17 mouse cellular contexts compared by ENCODE assay signal in the genomic region with DNA sequence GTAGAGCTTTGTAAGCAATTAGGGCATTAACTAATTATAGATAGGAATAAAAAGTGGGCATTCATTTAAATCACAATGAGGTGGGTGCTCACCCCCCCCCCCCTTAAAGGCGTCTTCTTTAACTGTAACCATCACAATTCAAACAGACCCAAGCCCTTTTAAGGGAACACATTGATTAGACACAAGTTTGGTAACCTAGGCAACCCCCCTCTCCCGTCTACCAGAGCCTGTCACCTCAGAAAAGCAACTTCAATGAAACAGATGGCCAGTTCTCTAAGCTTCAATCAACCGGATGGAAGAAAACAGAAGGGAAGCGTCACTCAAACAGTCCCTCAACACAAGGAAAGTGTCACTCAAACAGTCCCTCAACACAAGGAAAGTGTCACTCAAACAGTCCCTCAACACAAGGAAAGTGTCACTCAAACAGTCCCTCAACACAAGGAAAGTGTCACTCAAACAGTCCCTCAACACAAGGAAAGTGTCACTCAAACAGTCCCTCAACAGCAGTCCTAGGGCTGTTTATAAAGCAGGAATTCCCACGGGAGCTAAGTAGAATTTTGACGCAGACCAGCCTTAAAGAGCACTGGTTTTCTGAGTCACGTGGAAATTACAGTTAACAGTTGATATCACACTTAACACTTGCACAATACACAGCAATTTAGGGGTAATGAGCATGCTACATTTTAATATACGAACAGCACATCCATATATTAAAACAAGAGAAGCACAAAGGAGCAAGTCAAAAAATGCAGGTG. TPM values are rescaled to one million over a fixed set of nuclear protein-coding genes. Genes with fewer than 3 reads are reported as not detected.
DNase-seq lines count a peak whose midpoint lies in the region; ATAC-seq and TF ChIP-seq lines count a peak whose summit lies in the region.
"Had no signal": no experiment of that assay in that cellular context is flagged by ENCODE, and none has a peak within 500 bp of the region (broad histone marks: within the 10 kb centered on the region; RNA-seq: fewer than 3 reads in every experiment).

No protein-coding gene starts in this region.

- H3K27ac ChIP-seq in neural tube, embryonic 11.5 days (ENCODE audit: low read depth, low read length), result no peak overlapping the region
- 0 out of 2 replicates have a peak overlapping the region, but pooled peaks have one; percentile 52 for H3K27ac ChIP-seq in hindbrain, embryonic 12.5 days
- H3K27ac ChIP-seq in midbrain, embryonic 13.5 days, result no peak overlapping the region
- H3K27ac ChIP-seq in kidney, embryonic 14.5 days (ENCODE audit: low read depth, low read length), result no peak overlapping the region
- H3K27ac ChIP-seq in kidney, embryonic 15.5 days, result no peak overlapping the region
- H3K27ac ChIP-seq in gastrocnemius, adult 2 months, result no peak overlapping the region
- H3K27ac ChIP-seq: liver, embryonic 13.5 days had no signal

- no peaks in the 10 kb centered on the region for H3K27me3 ChIP-seq in neural tube, embryonic 11.5 days (ENCODE audit: control insufficient read depth, insufficient read depth, low read length)
- no peaks in the 10 kb centered on the region for H3K27me3 ChIP-seq in hindbrain, embryonic 12.5 days
- no peaks in the 10 kb centered on the region for H3K27me3 ChIP-seq in midbrain, embryonic 13.5 days
- H3K27me3 ChIP-seq in kidney, embryonic 14.5 days (ENCODE audit: control insufficient read depth, insufficient read depth, low read length), result no peaks in the 10 kb centered on the region
- H3K27me3 ChIP-seq in kidney, embryonic 15.5 days, result no peaks in the 10 kb centered on the region
- H3K27me3 ChIP-seq: liver, embryonic 13.5 days had no signal

- H3K4me1 ChIP-seq in neural tube, embryonic 11.5 days (ENCODE audit: control insufficient read depth, insufficient read depth, low read length), result 0 out of 2 replicates have a peak, but pooled peaks cover 6% of the 10 kb centered on the region
- peaks cover 6% of the 10 kb centered on the region; the same call in 1 of the 2 replicates for H3K4me1 ChIP-seq in hindbrain, embryonic 12.5 days
- peaks cover 15% of the 10 kb centered on the region; the same call in 1 of the 2 replicates for H3K4me1 ChIP-seq in midbrain, embryonic 13.5 days (replicated peaks)
- 0 out of 2 replicates have a peak, but pooled peaks cover 5% of the 10 kb centered on the region for H3K4me1 ChIP-seq in kidney, embryonic 14.5 days (ENCODE audit: control insufficient read depth, insufficient read depth, low read length)
- H3K4me1 ChIP-seq in kidney, embryonic 15.5 days, result 0 out of 2 replicates have a peak, but pooled peaks cover 2% of the 10 kb centered on the region
- H3K4me1 ChIP-seq: liver, embryonic 13.5 days had no signal

- H3K36me3 ChIP-seq in neural tube, embryonic 11.5 days (ENCODE audit: control insufficient read depth, insufficient read depth, low read length), result no peaks in the 10 kb centered on the region
- H3K36me3 ChIP-seq in hindbrain, embryonic 12.5 days, result no peaks in the 10 kb centered on the region
- 0 out of 2 replicates have a peak, but pooled peaks cover 2% of the 10 kb centered on the region for H3K36me3 ChIP-seq in midbrain, embryonic 13.5 days
- H3K36me3 ChIP-seq in kidney, embryonic 14.5 days (ENCODE audit: control insufficient read depth, insufficient read depth, low read length), result no peaks in the 10 kb centered on the region
- no peaks in the 10 kb centered on the region for H3K36me3 ChIP-seq in kidney, embryonic 15.5 days
- H3K36me3 ChIP-seq: liver, embryonic 13.5 days had no signal

- no peak overlapping the region for H3K4me2 ChIP-seq in neural tube, embryonic 11.5 days (ENCODE audit: low read depth)
- H3K4me2 ChIP-seq in hindbrain, embryonic 12.5 days (replicated peaks), result no peak overlapping the region
- no peak overlapping the region for H3K4me2 ChIP-seq in midbrain, embryonic 13.5 days (replicated peaks)
- no peak overlapping the region for H3K4me2 ChIP-seq in kidney, embryonic 14.5 days (replicated peaks; ENCODE audit: low read depth, low read length)
- H3K4me2 ChIP-seq in kidney, embryonic 15.5 days, result no peak overlapping the region
- H3K4me2 ChIP-seq: liver, embryonic 13.5 days had no signal

- intact Hi-C loops in gastrocnemius, adult 2 months (cut with DNase I), result no loop called here

- H3K4me3 ChIP-seq in neural tube, embryonic 11.5 days (ENCODE audit: low read depth, low read length), result no peak overlapping the region
- no peak overlapping the region for H3K4me3 ChIP-seq in hindbrain, embryonic 12.5 days
- no peak overlapping the region for H3K4me3 ChIP-seq in midbrain, embryonic 13.5 days (replicated peaks)
- H3K4me3 ChIP-seq in kidney, embryonic 14.5 days (ENCODE audit: low read length), result no peak overlapping the region
- no peak overlapping the region for H3K4me3 ChIP-seq in kidney, embryonic 15.5 days (replicated peaks)
- no peak overlapping the region for H3K4me3 ChIP-seq in gastrocnemius, adult 2 months
- H3K4me3 ChIP-seq: liver, embryonic 13.5 days; myocyte had no signal

- WGBS in neural tube, embryonic 11.5 days, result 34% methylated on average over 8 of the region's 8 CpGs
- WGBS in hindbrain, embryonic 12.5 days, result 23% methylated on average over 8 of the region's 8 CpGs
- WGBS in midbrain, embryonic 13.5 days, result 16% methylated on average over 8 of the region's 8 CpGs
- WGBS in kidney, embryonic 14.5 days, result 57% methylated on average over 8 of the region's 8 CpGs
- 54% methylated on average over 8 of the region's 8 CpGs for WGBS in kidney, embryonic 15.5 days

- no peak for TF ChIP-seq CTCF in gastrocnemius, adult 2 months (IDR thresholded peaks at IDR 0.05)

- peak; percentile 95 for ATAC-seq in neural tube, embryonic 11.5 days (ENCODE audit: insufficient read depth, low FRiP score, low TSS enrichment)
- peak; percentile 91 for ATAC-seq in hindbrain, embryonic 12.5 days (ENCODE audit: low FRiP score)
- ATAC-seq in midbrain, embryonic 13.5 days, result peak; percentile 92
- ATAC-seq in kidney, embryonic 14.5 days (ENCODE audit: low FRiP score, low TSS enrichment), result no peak
- ATAC-seq in kidney, embryonic 15.5 days (replicated peaks; ENCODE audit: low FRiP score), result no peak
- ATAC-seq: activated CD4-positive, CD25-positive, alpha-beta regulatory T cell, adult 4 months had no signal

- no peaks in the 10 kb centered on the region for H3K9me3 ChIP-seq in neural tube, embryonic 11.5 days (ENCODE audit: control insufficient read depth, low read length)
- H3K9me3 ChIP-seq in hindbrain, embryonic 12.5 days (replicated peaks), result no peaks in the 10 kb centered on the region
- no peaks in the 10 kb centered on the region for H3K9me3 ChIP-seq in midbrain, embryonic 13.5 days
- H3K9me3 ChIP-seq in kidney, embryonic 14.5 days (ENCODE audit: control insufficient read depth, low read length), result no peaks in the 10 kb centered on the region
- H3K9me3 ChIP-seq in kidney, embryonic 15.5 days (replicated peaks), result no peaks in the 10 kb centered on the region
- H3K9me3 ChIP-seq: liver, embryonic 13.5 days had no signal

- H3K9ac ChIP-seq in neural tube, embryonic 11.5 days (ENCODE audit: low read length), result no peak overlapping the region
- H3K9ac ChIP-seq in hindbrain, embryonic 12.5 days, result no peak overlapping the region
- H3K9ac ChIP-seq in midbrain, embryonic 13.5 days (replicated peaks), result no peak overlapping the region
- H3K9ac ChIP-seq in kidney, embryonic 14.5 days (ENCODE audit: low read depth, low read length), result no peak overlapping the region
- no peak overlapping the region for H3K9ac ChIP-seq in kidney, embryonic 15.5 days
- H3K9ac ChIP-seq: liver, embryonic 13.5 days had no signal

- peak; percentile 39 for DNase-seq in neural tube, embryonic 11.5 days (ENCODE audit: low spot score)
- no peak for DNase-seq in neural tube, embryonic 10.5 days (ENCODE audit: extremely low spot score, low spot score)
- DNase-seq in kidney, adult 8-10 months, result no peak
- no peak for DNase-seq in gastrocnemius, adult 2 months
- DNase-seq: heart, adult 18-20 months; kidney, postnatal 14 days; liver, embryonic 13.5 days; lung, postnatal 36 days; right cerebral cortex, adult 18-20 months; thymus, postnatal 14 days had no signal

RNA-seq across cellular contexts. Expression of gene Rai14, which starts 59.1 kb away (rescaled TPM):
- 84.2 and 87.0 TPM in 2 replicates for polyA plus RNA-seq in neural tube, embryonic 11.5 days (2014; fragmentation: Nextera tagmentation; extraction: Ambion mirVana)
- 64.9 and 70.5 TPM in 2 replicates for polyA plus RNA-seq in hindbrain, embryonic 12.5 days (2016; fragmentation: Nextera tagmentation; extraction: Ambion mirVana)
- 30.1 and 34.2 TPM in 2 replicates for polyA plus RNA-seq in midbrain, embryonic 13.5 days (2015; fragmentation: Nextera tagmentation; extraction: Ambion mirVana)
- 48.0 and 75.0 TPM in 2 replicates for polyA plus RNA-seq in kidney, embryonic 14.5 days (2014; fragmentation: Nextera tagmentation; extraction: Ambion mirVana)
- 66.4 and 67.8 TPM in 2 replicates for polyA plus RNA-seq in kidney, embryonic 15.5 days (2015; fragmentation: Nextera tagmentation; extraction: Ambion mirVana)
- total RNA-seq in gastrocnemius, adult 2 months (2021), result 1 to 10 TPM; 3.6 to 4.0 TPM
- total RNA-seq: MEL had no signal

Comparison
In these comparisons a context has a peak if more than half of its experiments do, and no peak if none do; other contexts are left out.
1. ATAC-seq: peak in neural tube, embryonic 11.5 days (single experiment), hindbrain, embryonic 12.5 days (single experiment) and midbrain, embryonic 13.5 days (single experiment); none in kidney, embryonic 14.5 days (single experiment) and kidney, embryonic 15.5 days (single experiment).